Comparison of ENCODE assay signal across 25 mouse cellular contexts in the genomic region with DNA sequence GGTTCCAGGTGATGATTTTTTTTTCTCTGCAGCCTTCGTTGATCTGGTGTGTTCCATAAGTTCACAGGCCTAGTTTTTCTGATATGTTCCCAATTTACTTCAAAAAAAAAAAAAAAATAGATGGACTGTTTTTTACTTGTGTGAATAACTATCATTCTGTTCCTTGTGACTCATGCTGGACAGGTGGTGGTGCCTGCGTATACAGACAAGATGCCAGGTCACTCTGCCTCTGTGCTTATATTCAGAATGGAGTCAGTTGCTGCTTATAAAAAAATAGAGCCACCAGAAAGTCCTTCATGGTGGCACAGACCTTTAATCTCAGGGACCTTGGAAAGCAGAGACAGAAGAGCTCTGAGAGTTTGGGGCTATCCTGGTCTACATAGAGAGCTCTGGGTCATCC.
"Had no signal": no experiment of that assay in that cellular context is flagged by ENCODE, and none has a peak within 500 bp of the region (broad histone marks: within the 10 kb centered on the region; RNA-seq: fewer than 3 reads in every experiment).

No protein-coding gene starts in this region.

- H3K4me2 ChIP-seq: heart, embryonic 12.5 days; hindbrain, embryonic 12.5 days; hindbrain, embryonic 14.5 days; intestine, embryonic 15.5 days; limb, embryonic 12.5 days; liver, embryonic 12.5 days had no signal

- H3K9me3 ChIP-seq: heart, embryonic 12.5 days; hindbrain, embryonic 10.5 days; hindbrain, embryonic 12.5 days; intestine, embryonic 15.5 days; limb, embryonic 10.5 days; limb, embryonic 12.5 days; liver, embryonic 12.5 days had no signal

- DNase-seq: gastrocnemius, adult 2 months; gastrocnemius, postnatal 10 days; gastrocnemius, postnatal 25 days; heart, adult 2 months; heart, postnatal 10 days; heart, postnatal 4 days; kidney, adult 18-20 months; kidney, adult 8-10 months; kidney, postnatal 10 days; kidney, postnatal 25 days; kidney, postnatal 4 days had no signal

- H3K4me3 ChIP-seq: gastrocnemius, adult 2 months; heart, adult 2 months; heart, embryonic 12.5 days; hindbrain, embryonic 10.5 days; hindbrain, embryonic 12.5 days; intestine, embryonic 15.5 days; layer of hippocampus, adult 2 months; left cerebral cortex, adult 2 months; limb, embryonic 10.5 days; limb, embryonic 12.5 days; liver, embryonic 12.5 days had no signal

- H3K27ac ChIP-seq: gastrocnemius, adult 2 months; heart, adult 2 months; hindbrain, embryonic 10.5 days; hindbrain, embryonic 12.5 days; hindbrain, embryonic 14.5 days; intestine, embryonic 15.5 days; layer of hippocampus, adult 2 months; left cerebral cortex, adult 2 months; limb, embryonic 10.5 days; limb, embryonic 12.5 days; liver, embryonic 12.5 days; liver, embryonic 14.5 days had no signal

- H3K36me3 ChIP-seq: heart, embryonic 12.5 days; hindbrain, embryonic 10.5 days; hindbrain, embryonic 12.5 days; intestine, embryonic 15.5 days; limb, embryonic 10.5 days; limb, embryonic 12.5 days; liver, embryonic 12.5 days had no signal

- H3K27me3 ChIP-seq: heart, embryonic 12.5 days; hindbrain, embryonic 12.5 days; intestine, embryonic 15.5 days; limb, embryonic 12.5 days; liver, embryonic 12.5 days had no signal

- H3K9ac ChIP-seq: heart, embryonic 12.5 days; hindbrain, embryonic 12.5 days; hindbrain, embryonic 14.5 days; intestine, embryonic 15.5 days; limb, embryonic 12.5 days; liver, embryonic 12.5 days; liver, embryonic 14.5 days had no signal

- ATAC-seq: hindbrain, embryonic 16.5 days; inflammation-experienced regulatory T-cells, adult 6 months; intestine, embryonic 15.5 days; intestine, postnatal 0 days; liver, embryonic 12.5 days had no signal

- H3K4me1 ChIP-seq: heart, embryonic 12.5 days; hindbrain, embryonic 10.5 days; hindbrain, embryonic 12.5 days; intestine, embryonic 15.5 days; limb, embryonic 12.5 days; liver, embryonic 12.5 days had no signal
